9 mouse cellular contexts compared by ENCODE assay signal in the genomic region with DNA sequence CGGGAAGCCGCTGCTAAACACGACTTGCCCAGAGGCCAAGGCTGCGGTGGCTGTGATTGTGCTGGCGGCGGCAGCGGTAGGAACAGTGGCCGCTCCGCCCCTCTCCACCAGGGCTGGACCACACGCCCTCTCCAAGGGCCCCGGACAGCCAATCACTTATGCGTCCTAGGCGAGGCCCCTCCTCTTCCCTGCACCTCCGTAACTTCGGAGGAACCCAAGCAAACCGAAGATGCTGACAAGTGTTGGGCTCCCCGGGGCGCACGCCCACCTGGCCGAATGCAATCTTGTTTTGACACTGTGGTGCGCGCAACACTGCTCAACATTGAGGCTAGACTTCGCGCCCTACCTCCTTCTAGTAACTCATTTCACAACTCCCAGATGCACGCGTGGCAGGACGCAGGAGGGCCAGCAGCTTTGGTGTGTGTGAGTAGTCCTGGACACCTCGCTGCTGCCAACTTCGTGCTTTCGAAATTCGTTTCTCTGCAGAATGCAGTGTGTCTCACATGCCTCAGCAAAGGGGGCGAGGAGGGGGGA. TPM values are rescaled to one million over a fixed set of nuclear protein-coding genes. Genes with fewer than 3 reads are reported as not detected.
DNase-seq lines count a peak whose midpoint lies in the region; ATAC-seq and TF ChIP-seq lines count a peak whose summit lies in the region.
"Had no signal": no experiment of that assay in that cellular context is flagged by ENCODE, and none has a peak within 500 bp of the region (broad histone marks: within the 10 kb centered on the region; RNA-seq: fewer than 3 reads in every experiment).

A gene (minus strand): TSS at position 25 of the 534 bp plus-strand sequence.

- peaks cover 10% of the 10 kb centered on the region for H3K9me3 ChIP-seq in E14TG2a.4 (ENCODE audit: low read length)
- no peaks in the 10 kb centered on the region for H3K9me3 ChIP-seq in forebrain, postnatal 0 days (ENCODE audit: low read length)
- no peaks in the 10 kb centered on the region for H3K9me3 ChIP-seq in hindbrain, embryonic 10.5 days

- TF ChIP-seq CTCF in E14TG2a.4 (conservative IDR thresholded peaks at IDR 0.05; ENCODE audit: low read length) = no peak
- TF ChIP-seq CTCF in forebrain, postnatal 0 days (IDR thresholded peaks at IDR 0.05; ENCODE audit: low read depth) = no peak

- 2% methylated on average over 32 of the region's 32 CpGs for WGBS in forebrain, postnatal 0 days
- 2% methylated on average over 32 of the region's 32 CpGs for WGBS in hindbrain, embryonic 10.5 days

- no peak within 1 kb of the TSS for H3K27ac ChIP-seq in forebrain, postnatal 0 days (ENCODE audit: low read depth, low read length)
- H3K27ac ChIP-seq in hindbrain, embryonic 10.5 days = 0 out of 2 replicates have a peak within 1 kb of the TSS, but pooled peaks have one; percentile 64

- intact Hi-C loops in left cerebral cortex, postnatal 14 days (cut with DNase I) = no loop called here

- peak within 1 kb of the TSS; percentile 25 for H3K9ac ChIP-seq in forebrain, postnatal 0 days

- peak within 1 kb of the TSS; percentile 77 for H3K4me3 ChIP-seq in E14TG2a.4 (replicated peaks; ENCODE audit: low read length)
- peak within 1 kb of the TSS; percentile 36 for H3K4me3 ChIP-seq in forebrain, postnatal 0 days (ENCODE audit: low read depth, low read length)
- H3K4me3 ChIP-seq in hindbrain, embryonic 10.5 days = peak within 1 kb of the TSS; percentile 63
- H3K4me3 ChIP-seq: erythroblast, embryonic 14.5 days had no signal

- peak; percentile 79 to 83 for DNase-seq in adrenal gland, postnatal 36 days
- DNase-seq in forebrain, postnatal 0 days = peak; percentile 42
- peak; percentile 81 for DNase-seq in hindbrain, embryonic 10.5 days (ENCODE audit: low spot score)
- peak; percentile 34 to 60 for DNase-seq in left cerebral cortex, postnatal 14 days (ENCODE audit: low spot score in 2 of 2)
- peak; percentile 46 to 49 for DNase-seq in right cerebral cortex, adult 2 months (ENCODE audit: low spot score in 2 of 2)
- no peak for DNase-seq in layer of hippocampus, adult 9-11 months

- peaks cover 21% of the 10 kb centered on the region for H3K4me1 ChIP-seq in E14TG2a.4 (replicated peaks; ENCODE audit: low read depth, low read length)
- H3K4me1 ChIP-seq in forebrain, postnatal 0 days (ENCODE audit: insufficient read depth) = peaks cover 6% of the 10 kb centered on the region; the same call in 1 of the 2 replicates
- peaks cover 21% of the 10 kb centered on the region for H3K4me1 ChIP-seq in hindbrain, embryonic 10.5 days (replicated peaks)

- H3K27me3 ChIP-seq in E14TG2a.4 (ENCODE audit: insufficient read depth, low read length) = peaks cover 49% of the 10 kb centered on the region
- H3K27me3 ChIP-seq in forebrain, postnatal 0 days (ENCODE audit: insufficient read depth, low read length) = peaks cover 17% of the 10 kb centered on the region; the same call in 1 of the 2 replicates
- H3K27me3 ChIP-seq in hindbrain, embryonic 10.5 days (ENCODE audit: insufficient read depth, poor library complexity, severe bottlenecking) = peaks cover 72% of the 10 kb centered on the region

- peak within 1 kb of the TSS; percentile 85 for H3K4me2 ChIP-seq in forebrain, postnatal 0 days (ENCODE audit: low read depth)

- H3K36me3 ChIP-seq in E14TG2a.4 (ENCODE audit: insufficient read depth, low read length) = peaks cover 7% of the 10 kb centered on the region
- 0 out of 2 replicates have a peak, but pooled peaks cover 3% of the 10 kb centered on the region for H3K36me3 ChIP-seq in forebrain, postnatal 0 days (ENCODE audit: insufficient read depth)
- peaks cover 12% of the 10 kb centered on the region; the same call in 1 of the 2 replicates for H3K36me3 ChIP-seq in hindbrain, embryonic 10.5 days

- ATAC-seq in forebrain, postnatal 0 days = peak; percentile 70
- ATAC-seq in megakaryocyte, adult 5-6 weeks (ENCODE audit: poor library complexity, severe bottlenecking) = peak; percentile 62

RNA-seq across cellular contexts. Expression of the gene that starts here (rescaled TPM):
- under 1 TPM in 1 of 2 experiments, not detected in 1; 0.07 TPM for total RNA-seq in adrenal gland, postnatal 36 days (2021)
- total RNA-seq in forebrain, postnatal 0 days (2014; rRNA removed) = 0.62 and 1.00 TPM in 2 replicates
- 0.26 and 0.33 TPM in 2 replicates for polyA plus RNA-seq in forebrain, postnatal 0 days (2015; fragmentation: Nextera tagmentation; extraction: Ambion mirVana)
- polyA plus RNA-seq in hindbrain, embryonic 10.5 days (2016; fragmentation: Nextera tagmentation; extraction: Ambion mirVana) = 0.25 and 0.68 TPM in 2 replicates
- 1 to 10 TPM; 1.8 to 2.7 TPM for total RNA-seq in left cerebral cortex, postnatal 14 days (2021)
- total RNA-seq in megakaryocyte, adult 5-6 weeks (2015) = not detected in 2 replicates
- total RNA-seq in megakaryocyte, adult 5-6 weeks (2017) = not detected in 2 replicates
- polyA plus RNA-seq: erythroblast, embryonic 14.5 days had no signal

Comparison
In these comparisons a context has a peak if more than half of its experiments do, and no peak if none do; other contexts are left out.
1. Peak in DNase-seq in adrenal gland, postnatal 36 days; RNA of the gene not detected or under 1 TPM.
2. Peak in DNase-seq, ATAC-seq, H3K4me3 ChIP-seq, H3K9ac ChIP-seq and H3K4me2 ChIP-seq in forebrain, postnatal 0 days; RNA of the gene not detected or under 1 TPM.
3. Peak in DNase-seq, H3K4me3 ChIP-seq and H3K27ac ChIP-seq in hindbrain, embryonic 10.5 days; RNA of the gene not detected or under 1 TPM.
4. Peak in ATAC-seq in megakaryocyte, adult 5-6 weeks; RNA of the gene not detected or under 1 TPM.